Mouse (Mus musculus): ENCODE measurements around the gene Gm28729.

- TF ChIP-seq CTCF (IDR thresholded peaks at IDR 0.05; ENCODE audit: low read depth) (no peak), EP300 (IDR thresholded peaks at IDR 0.05; ENCODE audit: low read depth) (no peak)
These were observed 9.3 kb downstream of the Gm28729 start for GRCm38 (mm10) chr9:96515737-96516136.
